Mouse (Mus musculus): ENCODE data around the gene Camta1.

- no peak for TF ChIP-seq CTCF (conservative IDR thresholded peaks at IDR 0.05; ENCODE audit: low read length)
- TF ChIP-seq POU5F1 (IDR thresholded peaks at IDR 0.05; ENCODE audit: borderline replicate concordance, low read length) = no peak
Measured at GRCm38 (mm10) chr4:151894926-151895325, 33.2 kb upstream of the Camta1 start.
